Mouse (Mus musculus) testis, adult 2 months (tissue): ENCODE measurements at regions not wholly inside any gene's neighbourhood (a gene's known extent, or its start where the extent isn't known, plus 50 kb on each side); places are given as distances from the start of the nearest gene placed in this dataset.

Experiments
- H3K27ac ChIP-seq: fragments of 200-500 bp; 2 replicates; pipeline ENCODE4 v1.5.1; 2012; ENCODE audit warnings: low read depth, low read length; ENCODE audit not compliant: control insufficient read depth, insufficient read depth
- H3K27me3 ChIP-seq: fragments of 200-500 bp; 2 replicates; pipeline ENCODE4 v1.6.1; 2012; ENCODE audit warnings: mild to moderate bottlenecking, low read length, moderate library complexity; ENCODE audit not compliant: control insufficient read depth, insufficient read depth
- H3K36me3 ChIP-seq: fragments of 200-500 bp; 2 replicates; pipeline ENCODE4 v1.6.1; 2012; ENCODE audit warnings: mild to moderate bottlenecking, low read length; ENCODE audit not compliant: control insufficient read depth, insufficient read depth
- H3K4me1 ChIP-seq: fragments of 200-500 bp; 2 replicates; pipeline ENCODE4 v1.6.1; 2012; ENCODE audit warnings: low read length; ENCODE audit not compliant: control insufficient read depth, insufficient read depth
- H3K4me3 ChIP-seq: fragments of 200-500 bp; 2 replicates; pipeline ENCODE4 v1.5.1; 2012; ENCODE audit warnings: low read depth, mild to moderate bottlenecking, low read length, moderate library complexity, mixed read lengths; ENCODE audit not compliant: control insufficient read depth
- CTCF ChIP-seq: fragments of 200-500 bp; IDR thresholded peaks from 2 replicates; pipeline ENCODE4 v1.5.1; 2012; ENCODE audit warnings: low read depth, mild to moderate bottlenecking, inconsistent platforms, low read length, moderate library complexity; ENCODE audit not compliant: control insufficient read depth, insufficient read depth, insufficient replicate concordance
- POLR2A ChIP-seq: fragments of 200-500 bp; IDR thresholded peaks from 2 replicates; pipeline ENCODE4 v1.6.1; 2012; ENCODE audit warnings: low read depth, mild to moderate bottlenecking, inconsistent platforms, low read length, moderate library complexity; ENCODE audit not compliant: control insufficient read depth

- H3K4me3 ChIP-seq = no peak overlapping the region
- TF ChIP-seq CTCF (no peak), POLR2A (no peak)
- no peak overlapping the region for H3K27ac ChIP-seq
- H3K4me1 ChIP-seq = peaks cover 4% of the 10 kb centered on the region
- H3K36me3 ChIP-seq = no peaks in the 10 kb centered on the region
- no peaks in the 10 kb centered on the region for H3K27me3 ChIP-seq
Observed at GRCm38 (mm10) chr11:22661713-22662551, 150.0 kb downstream of the Tmem17 start.

- no peaks in the 10 kb centered on the region for H3K27me3 ChIP-seq
- peaks cover 4% of the 10 kb centered on the region for H3K4me1 ChIP-seq
- no peak overlapping the region for H3K4me3 ChIP-seq
- no peak for TF ChIP-seq POLR2A
- TF ChIP-seq CTCF = no peak
- no peaks in the 10 kb centered on the region for H3K36me3 ChIP-seq
- no peak overlapping the region for H3K27ac ChIP-seq
Observed at GRCm38 (mm10) chr11:22665978-22666377, 154.1 kb downstream of the Tmem17 start.

- no peak overlapping the region for H3K4me3 ChIP-seq
- peaks cover 4% of the 10 kb centered on the region for H3K4me1 ChIP-seq
- H3K27ac ChIP-seq = no peak overlapping the region
- no peaks in the 10 kb centered on the region for H3K36me3 ChIP-seq
- H3K27me3 ChIP-seq = no peaks in the 10 kb centered on the region
- TF ChIP-seq POLR2A (no peak), CTCF (no peak)
Observed at GRCm38 (mm10) chr11:22666378-22666777, 154.5 kb downstream of the Tmem17 start.

- Histone ChIP-seq H3K4me3 (no peak overlapping the region), H3K36me3 (no peaks in the 10 kb centered on the region), H3K4me1 (no peaks in the 10 kb centered on the region), H3K27ac (no peak overlapping the region), H3K27me3 (no peaks in the 10 kb centered on the region)
- TF ChIP-seq POLR2A (no peak), CTCF (no peak)
Observed at GRCm38 (mm10) chr11:22668220-22668619, 156.3 kb downstream of the Tmem17 start.

- Histone ChIP-seq H3K27ac (no peak overlapping the region), H3K4me1 (no peaks in the 10 kb centered on the region), H3K27me3 (no peaks in the 10 kb centered on the region), H3K36me3 (no peaks in the 10 kb centered on the region), H3K4me3 (no peak overlapping the region)
- TF ChIP-seq POLR2A (no peak), CTCF (no peak)
Observed at GRCm38 (mm10) chr11:22669267-22669666, 157.4 kb downstream of the Tmem17 start.

GRCm38 (mm10) chr11:22671791-22672490 is 160.1 kb downstream of the Tmem17 start:
- no peak for TF ChIP-seq POLR2A
- no peak for TF ChIP-seq CTCF
- H3K4me3 ChIP-seq = no peak overlapping the region
- no peaks in the 10 kb centered on the region for H3K36me3 ChIP-seq
- no peak overlapping the region for H3K27ac ChIP-seq
- H3K4me1 ChIP-seq = no peaks in the 10 kb centered on the region
- H3K27me3 ChIP-seq = no peaks in the 10 kb centered on the region

GRCm38 (mm10) chr11:22675047-22675446 is 163.2 kb downstream of the Tmem17 start:
- Histone ChIP-seq H3K27ac (no peak overlapping the region), H3K4me3 (no peak overlapping the region), H3K36me3 (no peaks in the 10 kb centered on the region), H3K4me1 (no peaks in the 10 kb centered on the region; the same call in 1 of the 2 replicates), H3K27me3 (no peaks in the 10 kb centered on the region)
- TF ChIP-seq POLR2A (no peak), CTCF (no peak)
